Mouse (Mus musculus) A20 (cell line): ENCODE data around the gene Lhfpl2.
A peak's percentile ranks its signal among the peaks of the same experiment; 100 is the strongest.

Source experiments
- DNase-seq: peaks from one replicate; pipeline ENCODE4 v3.0.0-alpha.2; 2011; ENCODE audit warnings: low read depth, low spot score

The Lhfpl2 gene

GRCm38 (mm10) chr13:94098369-94099084 lies 40.9 kb downstream of the Lhfpl2 start:
- DNase-seq, result peak; percentile 38

GRCm38 (mm10) chr13:94099087-94099486 lies 41.5 kb downstream of the Lhfpl2 start:
- DNase-seq, result no peak

GRCm38 (mm10) chr13:94100361-94100760 lies 42.8 kb downstream of the Lhfpl2 start:
- no peak for DNase-seq

GRCm38 (mm10) chr13:94101020-94101571 lies 43.5 kb downstream of the Lhfpl2 start:
- DNase-seq, result no peak

- DNase-seq, result no peak
Measured at GRCm38 (mm10) chr13:94104866-94105475, 47.4 kb downstream of the Lhfpl2 start.

GRCm38 (mm10) chr13:94106431-94106830 lies 48.8 kb downstream of the Lhfpl2 start:
- DNase-seq, result no peak

- DNase-seq, result no peak
Measured at GRCm38 (mm10) chr13:94106983-94107382, 49.4 kb downstream of the Lhfpl2 start.

- no peak for DNase-seq
Measured at GRCm38 (mm10) chr13:94110556-94110955, 53.0 kb downstream of the Lhfpl2 start.

- DNase-seq, result no peak
Measured at GRCm38 (mm10) chr13:94115476-94115875, 57.9 kb downstream of the Lhfpl2 start.

GRCm38 (mm10) chr13:94116705-94117410 lies 59.3 kb downstream of the Lhfpl2 start:
- no peak for DNase-seq

GRCm38 (mm10) chr13:94117522-94117921 lies 59.9 kb downstream of the Lhfpl2 start:
- no peak for DNase-seq

GRCm38 (mm10) chr13:94118091-94118490 lies 60.5 kb downstream of the Lhfpl2 start:
- no peak for DNase-seq

- no peak for DNase-seq
Measured at GRCm38 (mm10) chr13:94119309-94119708, 61.7 kb downstream of the Lhfpl2 start.

- no peak for DNase-seq
Measured at GRCm38 (mm10) chr13:94122703-94123592, 65.4 kb downstream of the Lhfpl2 start.

- DNase-seq, result no peak
Measured at GRCm38 (mm10) chr13:94130394-94130793, 72.8 kb downstream of the Lhfpl2 start.

GRCm38 (mm10) chr13:94131135-94131534 lies 73.5 kb downstream of the Lhfpl2 start:
- no peak for DNase-seq

- DNase-seq, result no peak
Measured at GRCm38 (mm10) chr13:94132187-94132995, 74.8 kb downstream of the Lhfpl2 start.

GRCm38 (mm10) chr13:94134646-94135045 lies 77.0 kb downstream of the Lhfpl2 start:
- DNase-seq, result no peak

- no peak for DNase-seq
Measured at GRCm38 (mm10) chr13:94135180-94135579, 77.6 kb downstream of the Lhfpl2 start.

GRCm38 (mm10) chr13:94139713-94140445 lies 82.3 kb downstream of the Lhfpl2 start:
- no peak for DNase-seq
